ENCODE assay signal across 13 mouse cellular contexts in the genomic region with DNA sequence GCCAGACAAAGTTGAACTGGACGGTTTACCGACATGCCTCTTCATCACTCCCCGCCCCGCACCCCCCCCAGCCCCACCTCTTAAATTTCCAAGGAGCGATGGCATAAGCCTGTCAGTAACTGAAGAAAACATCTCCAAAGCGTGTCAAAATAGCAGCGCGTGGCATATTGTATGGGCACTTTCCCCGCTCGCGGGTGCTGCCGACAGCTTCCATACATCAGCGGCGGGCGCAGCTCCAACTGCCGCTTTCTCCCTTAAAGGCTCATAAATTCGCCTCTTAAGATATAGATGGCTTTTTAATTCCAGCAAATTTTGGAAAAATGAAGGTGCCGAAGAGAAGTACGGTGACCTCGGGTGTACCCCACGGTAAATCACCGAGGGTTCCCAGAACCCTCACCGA.
DNase-seq lines count a peak whose midpoint lies in the region; ATAC-seq and TF ChIP-seq lines count a peak whose summit lies in the region.
"Had no signal": no experiment of that assay in that cellular context is flagged by ENCODE, and none has a peak within 500 bp of the region (broad histone marks: within the 10 kb centered on the region; RNA-seq: fewer than 3 reads in every experiment).

No protein-coding gene starts in this region.

- peak overlapping the region; percentile 50 for H3K4me2 ChIP-seq in forebrain, embryonic 14.5 days (ENCODE audit: low read length)
- H3K4me2 ChIP-seq in midbrain, embryonic 11.5 days: peak overlapping the region; percentile 50
- H3K4me2 ChIP-seq: stomach, embryonic 15.5 days had no signal

- intact Hi-C loops in left cerebral cortex, postnatal 14 days (cut with DNase I): no loop called here
- intact Hi-C loops in heart, adult 2 months (cut with DNase I): no loop called here

- no peak for TF ChIP-seq POLR2A in heart, adult 2 months (IDR thresholded peaks at IDR 0.05; ENCODE audit: insufficient read depth, low read depth, low read length)

- peak overlapping the region; percentile 10; the same call in 1 of the 2 replicates for H3K4me3 ChIP-seq in forebrain, embryonic 14.5 days (ENCODE audit: low read depth, low read length)
- H3K4me3 ChIP-seq in midbrain, embryonic 11.5 days (ENCODE audit: low read depth, low read length): peak overlapping the region; percentile 11
- H3K4me3 ChIP-seq in heart, adult 2 months: no peak overlapping the region
- H3K4me3 ChIP-seq: stomach, embryonic 15.5 days had no signal

- no peaks in the 10 kb centered on the region for H3K27me3 ChIP-seq in forebrain, embryonic 14.5 days (replicated peaks; ENCODE audit: control insufficient read depth, insufficient read depth, low read length)
- H3K27me3 ChIP-seq in midbrain, embryonic 11.5 days (ENCODE audit: control insufficient read depth, insufficient read depth, low read length): peaks cover 5% of the 10 kb centered on the region; the same call in 1 of the 2 replicates
- no peaks in the 10 kb centered on the region for H3K27me3 ChIP-seq in heart, adult 2 months (ENCODE audit: control insufficient read depth, insufficient read depth, low read length)

- TF ChIP-seq EP300 in heart, adult 2 months (IDR thresholded peaks at IDR 0.05; ENCODE audit: insufficient read depth, low read depth, low read length): no peak

- H3K79me2 ChIP-seq in heart, adult 2 months (replicated peaks; ENCODE audit: control insufficient read depth, insufficient read depth, low read length): no peaks in the 10 kb centered on the region

- TF ChIP-seq CTCF in heart, adult 2 months (IDR thresholded peaks at IDR 0.05): no peak

- peak overlapping the region; percentile 36 for H3K9ac ChIP-seq in forebrain, embryonic 14.5 days (ENCODE audit: low read length)
- H3K9ac ChIP-seq in midbrain, embryonic 11.5 days (ENCODE audit: low read length): 0 out of 2 replicates have a peak overlapping the region, but pooled peaks have one; percentile 18
- no peak overlapping the region for H3K9ac ChIP-seq in heart, adult 2 months (ENCODE audit: low read depth, low read length)
- H3K9ac ChIP-seq: stomach, embryonic 15.5 days had no signal

- peaks cover 35% of the 10 kb centered on the region for H3K4me1 ChIP-seq in forebrain, embryonic 14.5 days (ENCODE audit: control insufficient read depth, insufficient read depth, low read length)
- peaks cover 19% of the 10 kb centered on the region for H3K4me1 ChIP-seq in midbrain, embryonic 11.5 days (ENCODE audit: control insufficient read depth, insufficient read depth, low read length)
- no peaks in the 10 kb centered on the region for H3K4me1 ChIP-seq in heart, adult 2 months (ENCODE audit: control insufficient read depth, insufficient read depth, low read length)

- DNase-seq in left cerebral cortex, postnatal 14 days (ENCODE audit: low spot score in 2 of 2): peak; percentile 56 to 71
- no peak for DNase-seq in left cerebral cortex, adult 8-10 months (ENCODE audit: low spot score in 2 of 2)
- DNase-seq in forebrain, embryonic 14.5 days (ENCODE audit: low spot score): peak; percentile 80
- peak; percentile 84 for DNase-seq in midbrain, embryonic 11.5 days (ENCODE audit: low spot score, missing footprints)
- peak; percentile 67 for DNase-seq in right cerebral cortex, postnatal 14 days
- no peak for DNase-seq in heart, adult 2 months
- no peak for DNase-seq in cerebellum, adult 11 months
- DNase-seq in cerebellum, postnatal 10 days: no peak
- DNase-seq: adrenal gland, postnatal 25 days; cerebellum, postnatal 14 days; liver had no signal

- H3K9me3 ChIP-seq in forebrain, embryonic 14.5 days (replicated peaks; ENCODE audit: control insufficient read depth, low read length): no peaks in the 10 kb centered on the region
- H3K9me3 ChIP-seq in midbrain, embryonic 11.5 days (ENCODE audit: control insufficient read depth, low read length): no peaks in the 10 kb centered on the region
- H3K9me3 ChIP-seq: stomach, embryonic 15.5 days had no signal

- H3K27ac ChIP-seq in forebrain, embryonic 14.5 days (ENCODE audit: low read depth, low read length): peak overlapping the region; percentile 73; the same call in 1 of the 2 replicates
- no peak overlapping the region for H3K27ac ChIP-seq in midbrain, embryonic 11.5 days (ENCODE audit: low read depth, low read length)
- no peak overlapping the region for H3K27ac ChIP-seq in heart, adult 2 months
- H3K27ac ChIP-seq: stomach, embryonic 15.5 days had no signal

- no peaks in the 10 kb centered on the region for H3K36me3 ChIP-seq in forebrain, embryonic 14.5 days (ENCODE audit: control insufficient read depth, insufficient read depth, low read length)
- H3K36me3 ChIP-seq in midbrain, embryonic 11.5 days (ENCODE audit: control insufficient read depth, insufficient read depth, low read length): no peaks in the 10 kb centered on the region
- H3K36me3 ChIP-seq in heart, adult 2 months (ENCODE audit: control insufficient read depth, insufficient read depth, low read length): no peaks in the 10 kb centered on the region
- H3K36me3 ChIP-seq: stomach, embryonic 15.5 days had no signal

- peak; percentile 27; the same call in 1 of the 2 replicates for ATAC-seq in forebrain, embryonic 14.5 days
- ATAC-seq in midbrain, embryonic 11.5 days (ENCODE audit: low FRiP score): no peak
- ATAC-seq: Patski had no signal

- 10% methylated on average over 23 of the region's 23 CpGs for WGBS in forebrain, embryonic 14.5 days
- WGBS in midbrain, embryonic 11.5 days: 15% methylated on average over 23 of the region's 23 CpGs
- 51% methylated on average over 23 of the region's 23 CpGs for WGBS in heart, adult 2 months

Comparison
In these comparisons a context has a peak if more than half of its experiments do, and no peak if none do; other contexts are left out.
1. DNase-seq: peak in left cerebral cortex, postnatal 14 days (2 of 2), forebrain, embryonic 14.5 days (single experiment), midbrain, embryonic 11.5 days (single experiment) and right cerebral cortex, postnatal 14 days (single experiment); none in left cerebral cortex, adult 8-10 months (0 of 2), heart, adult 2 months (0 of 2), cerebellum, adult 11 months (single experiment) and cerebellum, postnatal 10 days (0 of 2).